Mouse (Mus musculus) liver, adult 2 months (tissue): ENCODE results near the gene Eif1ax. TPM values are rescaled to one million over a fixed set of nuclear protein-coding genes. Genes with fewer than 3 reads are reported as not detected.

Experiments used
- DNase-seq: peaks from one replicate; pipeline ENCODE4 v3.0.0-alpha.2; 2011; ENCODE audit warnings: low read depth, low spot score; ENCODE audit errors: extremely low read depth
- H3K27ac ChIP-seq: fragments of 200-500 bp; replicated peaks from 2 replicates; pipeline ENCODE4 v1.5.1; 2012; ENCODE audit warnings: low read depth, mild to moderate bottlenecking, control low read depth, inconsistent platforms, low read length; ENCODE audit not compliant: insufficient read depth
- H3K27me3 ChIP-seq: fragments of 200-500 bp; 2 replicates; pipeline ENCODE4 v1.6.1; 2012; ENCODE audit warnings: mild to moderate bottlenecking, moderate library complexity, low read length, inconsistent platforms; ENCODE audit not compliant: control insufficient read depth, insufficient read depth
- H3K36me3 ChIP-seq: fragments of 200-500 bp; 2 replicates; pipeline ENCODE4 v1.6.1; 2012; ENCODE audit warnings: low read length, inconsistent platforms; ENCODE audit not compliant: control insufficient read depth, insufficient read depth
- H3K4me1 ChIP-seq: fragments of 200-500 bp; 2 replicates; pipeline ENCODE4 v1.6.1; 2011; ENCODE audit warnings: low read length; ENCODE audit not compliant: control insufficient read depth, insufficient read depth
- H3K4me3 ChIP-seq: fragments of 200-500 bp; 2 replicates; pipeline ENCODE4 v1.5.1; 2011; ENCODE audit warnings: low read depth, mild to moderate bottlenecking, control low read depth, low read length, moderate library complexity; ENCODE audit not compliant: insufficient read depth
- H3K79me2 ChIP-seq: fragments of 200-500 bp; 2 replicates; pipeline ENCODE4 v1.6.1; 2012; ENCODE audit warnings: inconsistent platforms, mild to moderate bottlenecking, low read length, moderate library complexity; ENCODE audit not compliant: control insufficient read depth, insufficient read depth
- H3K9ac ChIP-seq: fragments of 200-500 bp; 2 replicates; pipeline ENCODE4 v1.6.1; 2012; ENCODE audit warnings: low read depth, mild to moderate bottlenecking, control low read depth, inconsistent platforms, low read length
- CTCF ChIP-seq: fragments of 200-500 bp; IDR thresholded peaks from 2 replicates; pipeline ENCODE4 v1.5.1; 2011; ENCODE audit warnings: low read depth, low read length, control low read depth
- POLR2A ChIP-seq: fragments of 200-500 bp; IDR thresholded peaks from 2 replicates; pipeline ENCODE4 v1.6.1; 2011; ENCODE audit warnings: low read length, control low read depth; ENCODE audit not compliant: insufficient read depth; ENCODE audit errors: extremely low read depth
- WGBS: fragments of 180-500 bp; shearing (Covaris S2); methylation state at CpG from one replicate; pipeline ENCODE4 v1.1.7; 2018; 5-methylcytosine and 5-hydroxymethylcytosine counted together
- polyA plus RNA-seq: library from polyadenylated mRNA; depleted of rRNA; stranded (reverse); fragments of >200 nt; gene quantifications from 2 replicates; pipeline ENCODE4 v1.2.3, GENCODE M21; 2012; rRNA removed
- total RNA-seq: library from RNA; depleted of rRNA; stranded (reverse); fragments of >200 nt; gene quantifications from 2 replicates; pipeline ENCODE4 v1.2.3, GENCODE M21; 2014; rRNA removed

Gene Eif1ax
- total RNA-seq, result 13.8 and 14.8 TPM in 2 replicates
- polyA plus RNA-seq, result 37.6 and 49.5 TPM in 2 replicates

GRCm38 (mm10) chrX:159371831-159372752, at the start of gene Eif1ax:
TSS of gene Eif1ax (plus strand) at chrX:159372178.
- Histone ChIP-seq H3K9ac (peak within 1 kb of the TSS; percentile 89), H3K79me2 (no peaks in the 10 kb centered on the region; the same call in 1 of the 2 replicates), H3K36me3 (no peaks in the 10 kb centered on the region), H3K27me3 (no peaks in the 10 kb centered on the region), H3K27ac (peak within 1 kb of the TSS; percentile 59), H3K4me3 (peak within 1 kb of the TSS; percentile 98), H3K4me1 (peaks cover 3% of the 10 kb centered on the region)
- WGBS, result under 1% methylated on average over 39 of the region's 76 CpGs
- TF ChIP-seq POLR2A (peak; percentile 39; the same call in 1 of the 2 replicates), CTCF (no peak)
- peak; percentile 54 for DNase-seq

- TF ChIP-seq CTCF, result no peak
- no peak for TF ChIP-seq POLR2A
- H3K9ac ChIP-seq, result no peak overlapping the region
- H3K4me1 ChIP-seq, result no peaks in the 10 kb centered on the region
- no peaks in the 10 kb centered on the region; the same call in 1 of the 2 replicates for H3K36me3 ChIP-seq
- no peak overlapping the region for H3K27ac ChIP-seq
- no peak overlapping the region for H3K4me3 ChIP-seq
- no peaks in the 10 kb centered on the region for H3K27me3 ChIP-seq
- DNase-seq, result no peak
- 97% methylated on average over 3 of the region's 3 CpGs for WGBS
- H3K79me2 ChIP-seq, result no peaks in the 10 kb centered on the region
Measured at GRCm38 (mm10) chrX:159364506-159364905, 7.5 kb upstream of the Eif1ax start.

- whole genome bisulfite sequencing, result under 1% methylated on average over 9 of the region's 9 CpGs
- H3K36me3 ChIP-seq, result no peaks in the 10 kb centered on the region
- peak overlapping the region; percentile 98 for H3K4me3 ChIP-seq
- no peak for DNase-seq
- H3K9ac ChIP-seq, result peak overlapping the region; percentile 89
- no peaks in the 10 kb centered on the region; the same call in 1 of the 2 replicates for H3K79me2 ChIP-seq
- TF ChIP-seq POLR2A (no peak), CTCF (no peak)
- H3K27me3 ChIP-seq, result no peaks in the 10 kb centered on the region
- no peak overlapping the region for H3K27ac ChIP-seq
- peaks cover 3% of the 10 kb centered on the region for H3K4me1 ChIP-seq
Measured at GRCm38 (mm10) chrX:159372753-159373144, 771 bp downstream of the Eif1ax start.

- TF ChIP-seq CTCF (no peak), POLR2A (no peak)
- no peak overlapping the region for H3K27ac ChIP-seq
- H3K79me2 ChIP-seq, result no peaks in the 10 kb centered on the region
- H3K36me3 ChIP-seq, result peaks cover 2% of the 10 kb centered on the region; the same call in 1 of the 2 replicates
- DNase-seq, result no peak
- no peaks in the 10 kb centered on the region for H3K4me1 ChIP-seq
- H3K9ac ChIP-seq, result no peak overlapping the region
- WGBS, result 73% methylated on average over 9 of the region's 9 CpGs
- no peaks in the 10 kb centered on the region for H3K27me3 ChIP-seq
- no peak overlapping the region for H3K4me3 ChIP-seq
Measured at GRCm38 (mm10) chrX:159387105-159387504, 15.1 kb downstream of the Eif1ax start.

GRCm38 (mm10) chrX:159388953-159389352, 17.0 kb downstream of the Eif1ax start:
- Histone ChIP-seq H3K27ac (no peak overlapping the region), H3K36me3 (no peaks in the 10 kb centered on the region; the same call in 1 of the 2 replicates), H3K79me2 (no peaks in the 10 kb centered on the region), H3K9ac (no peak overlapping the region), H3K27me3 (no peaks in the 10 kb centered on the region), H3K4me1 (no peaks in the 10 kb centered on the region), H3K4me3 (no peak overlapping the region)
- TF ChIP-seq POLR2A, result no peak
- no peak for DNase-seq

- no peak for DNase-seq
- no peak overlapping the region for H3K9ac ChIP-seq
- no peaks in the 10 kb centered on the region for H3K79me2 ChIP-seq
- TF ChIP-seq POLR2A (no peak), CTCF (no peak)
- no peaks in the 10 kb centered on the region for H3K27me3 ChIP-seq
- no peaks in the 10 kb centered on the region; the same call in 1 of the 2 replicates for H3K36me3 ChIP-seq
- WGBS, result 80% methylated on average over 6 of the region's 6 CpGs
- no peak overlapping the region for H3K27ac ChIP-seq
- H3K4me3 ChIP-seq, result no peak overlapping the region
- H3K4me1 ChIP-seq, result no peaks in the 10 kb centered on the region
Measured at GRCm38 (mm10) chrX:159390347-159390962, 18.5 kb downstream of the Eif1ax start.
